Mouse (Mus musculus) neural tube, embryonic 11.5 days (tissue): ENCODE results near the gene Btbd35f11. TPM values are rescaled to one million over a fixed set of nuclear protein-coding genes. Genes with fewer than 3 reads are reported as not detected.
"Not testable (repeated sequence)": the region's sequence is repeated elsewhere in the genome, so short reads cannot be mapped to it uniquely, and the experiment has no call there.

Source experiments
- ATAC-seq: fragments of 200-750 bp; cut with Nextera tagmentation; 2 replicates; pipeline ENCODE4 v1.8.0; 2017; ENCODE audit warnings: moderate number of reproducible peaks, mild to moderate bottlenecking, moderate TSS enrichment, moderate library complexity; ENCODE audit not compliant: insufficient read depth, low FRiP score, low TSS enrichment
- DNase-seq: peaks from one replicate; pipeline ENCODE4 v3.0.0-alpha.2; 2015; ENCODE audit warnings: low spot score
- H3K27ac ChIP-seq: fragments of 300-500 bp; sonication (generic); 2 replicates; pipeline ENCODE4 v1.5.1; 2014; ENCODE audit warnings: low read depth, mild to moderate bottlenecking, low read length
- H3K27me3 ChIP-seq: fragments of 300-500 bp; sonication (generic); 2 replicates; pipeline ENCODE4 v1.6.1; 2014; ENCODE audit warnings: mild to moderate bottlenecking, low read length, mixed read lengths; ENCODE audit not compliant: control insufficient read depth, insufficient read depth
- H3K36me3 ChIP-seq: fragments of 300-500 bp; sonication (generic); 2 replicates; pipeline ENCODE4 v1.6.1; 2014; ENCODE audit warnings: mild to moderate bottlenecking, low read length, moderate library complexity, mixed read lengths; ENCODE audit not compliant: control insufficient read depth, insufficient read depth
- H3K4me1 ChIP-seq: fragments of 300-500 bp; sonication (generic); 2 replicates; pipeline ENCODE4 v1.6.1; 2014; ENCODE audit warnings: low read length, mixed read lengths; ENCODE audit not compliant: control insufficient read depth, insufficient read depth
- H3K4me2 ChIP-seq: fragments of 300-500 bp; sonication (generic); 2 replicates; pipeline ENCODE4 v1.6.1; 2014; ENCODE audit warnings: low read depth, mild to moderate bottlenecking, moderate library complexity
- H3K4me3 ChIP-seq: fragments of 300-500 bp; sonication (generic); 2 replicates; pipeline ENCODE4 v1.5.1; 2014; ENCODE audit warnings: low read depth, low read length
- H3K9ac ChIP-seq: fragments of 300-500 bp; sonication (generic); 2 replicates; pipeline ENCODE4 v1.6.1; 2014; ENCODE audit warnings: mild to moderate bottlenecking, low read length
- H3K9me3 ChIP-seq: fragments of 300-500 bp; sonication (generic); 2 replicates; pipeline ENCODE4 v1.6.1; 2016; ENCODE audit warnings: low read length; ENCODE audit not compliant: control insufficient read depth
- WGBS: fragments of 180-500 bp; shearing (Covaris S2); extraction: QIAGEN DNeasy Blood & Tissue Kit; methylation state at CpG from one replicate; pipeline ENCODE4 v1.1.7; 2014; 5-methylcytosine and 5-hydroxymethylcytosine counted together
- polyA plus RNA-seq: library from polyadenylated mRNA; unstranded; fragments of >200 nt; fragmentation: Nextera tagmentation; extraction: Ambion mirVana; gene quantifications from 2 replicates; pipeline ENCODE4 v1.2.1, GENCODE M21; 2014

Gene Btbd35f11
- not detected in 2 replicates for polyA plus RNA-seq

GRCm38 (mm10) chrX:3443590-3443989, at the start of gene Btbd35f11:
TSS of gene Btbd35f11 (minus strand) at chrX:3443690.
- not testable (repeated sequence) for DNase-seq, ATAC-seq

GRCm38 (mm10) chrX:3409946-3410345, 33.5 kb downstream of the Btbd35f11 start:
- not testable (repeated sequence) for H3K36me3 ChIP-seq, H3K4me1 ChIP-seq, DNase-seq, H3K4me2 ChIP-seq, H3K4me3 ChIP-seq, H3K27ac ChIP-seq, H3K9ac ChIP-seq, H3K27me3 ChIP-seq, ATAC-seq, H3K9me3 ChIP-seq
- 100% methylated on average over 1 of the region's 2 CpGs for WGBS

More at GRCm38 (mm10) chrX:3443590-3443989, at the start of gene Btbd35f11:
- not testable (repeated sequence) for H3K9me3 ChIP-seq, H3K4me2 ChIP-seq, H3K27me3 ChIP-seq, H3K36me3 ChIP-seq, H3K4me3 ChIP-seq, H3K4me1 ChIP-seq, H3K9ac ChIP-seq, H3K27ac ChIP-seq
- WGBS, result 56% methylated on average over 1 of the region's 3 CpGs

Other genes starting within 250 kb of the Btbd35f11 start
- gene Btbd35f24, start 247.9 kb downstream of the Btbd35f11 start, polyA plus RNA-seq, result not detected in 2 replicates